Mouse (Mus musculus): ENCODE results near the gene Lce3e.
A peak's percentile ranks its signal among the peaks of the same experiment; 100 is the strongest.

Gene Lce3e

GRCm38 (mm10) chr3:92966761-92967160 lies at the start of gene Lce3e:
TSS of gene Lce3e (plus strand) at chr3:92967061.
- DNase-seq, result no peak

GRCm38 (mm10) chr3:92920364-92920763 lies 46.5 kb upstream of the Lce3e start:
- peak in 1 of 2 experiments; percentile 45 for DNase-seq

- DNase-seq, result no peak
These were observed 40.7 kb upstream of the Lce3e start, which contains the start of gene Lce3a for GRCm38 (mm10) chr3:92926130-92926529. TSS of gene Lce3a (minus strand) at chr3:92926230.

DNA sequence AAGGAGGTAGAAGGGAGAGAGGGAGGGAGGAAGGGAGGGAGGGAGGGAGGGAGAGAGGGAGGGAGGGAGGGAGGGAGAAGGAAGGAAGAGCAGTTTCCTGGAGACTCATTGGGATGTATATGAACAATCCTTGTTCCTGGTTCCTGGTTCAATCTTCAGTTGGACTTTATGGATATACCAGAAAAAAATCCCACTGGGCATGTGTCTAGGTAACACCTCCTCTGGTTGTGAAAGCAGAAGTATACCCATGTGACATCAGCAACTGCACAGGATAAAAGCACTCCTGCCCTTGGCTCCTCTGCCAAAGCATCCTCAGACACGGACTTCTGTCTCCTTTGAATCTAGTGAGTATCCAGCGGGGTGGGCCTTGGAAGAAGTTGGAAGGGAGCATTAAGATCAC lies 34.2 kb upstream of the Lce3e start, which contains the start of gene Lce3b:
Lce3b (plus strand) TSS at position 301 of the 400 bp plus-strand sequence.
- DNase-seq, result no peak

GRCm38 (mm10) chr3:92944186-92944585 lies 22.7 kb upstream of the Lce3e start, which contains the start of gene Lce3c:
TSS of gene Lce3c (plus strand) at chr3:92944486.
- no peak for DNase-seq

- DNase-seq, result no peak
These were observed 9.8 kb upstream of the Lce3e start, which contains the start of gene Lce3d for GRCm38 (mm10) chr3:92957090-92957489. TSS of gene Lce3d (plus strand) at chr3:92957390.

- no peak for DNase-seq
These were observed 11.6 kb downstream of the Lce3e start for GRCm38 (mm10) chr3:92978484-92978883.

GRCm38 (mm10) chr3:92991926-92992325 lies 25.1 kb downstream of the Lce3e start, which contains the start of gene Lce3f:
TSS of gene Lce3f (plus strand) at chr3:92992226.
- DNase-seq, result no peak

- peak; percentile 54 to 87 for DNase-seq
These were observed 31.8 kb downstream of the Lce3e start for GRCm38 (mm10) chr3:92998691-92999090.

DNA sequence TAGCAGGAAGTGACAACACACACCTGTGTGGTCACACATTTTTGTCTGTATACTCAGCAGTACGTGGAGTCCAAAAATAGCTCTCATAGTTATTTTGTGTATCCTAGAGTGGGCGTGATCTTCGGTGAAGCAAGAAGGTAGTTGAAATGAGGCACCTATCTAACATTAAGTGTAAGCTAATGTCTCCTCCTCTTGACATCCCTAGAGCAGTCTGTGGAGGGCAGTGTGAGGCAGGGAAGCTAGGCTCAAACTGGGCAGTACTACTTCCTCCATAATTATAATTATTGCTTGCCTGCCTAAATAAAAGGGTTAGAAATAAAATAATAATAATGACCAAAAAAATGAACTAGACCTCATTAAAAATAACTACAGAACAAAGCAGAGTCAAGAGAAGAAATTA lies 33.8 kb downstream of the Lce3e start:
- DNase-seq, result no peak

GRCm38 (mm10) chr3:93002843-93003242 lies 36.0 kb downstream of the Lce3e start:
- DNase-seq, result no peak

DNA sequence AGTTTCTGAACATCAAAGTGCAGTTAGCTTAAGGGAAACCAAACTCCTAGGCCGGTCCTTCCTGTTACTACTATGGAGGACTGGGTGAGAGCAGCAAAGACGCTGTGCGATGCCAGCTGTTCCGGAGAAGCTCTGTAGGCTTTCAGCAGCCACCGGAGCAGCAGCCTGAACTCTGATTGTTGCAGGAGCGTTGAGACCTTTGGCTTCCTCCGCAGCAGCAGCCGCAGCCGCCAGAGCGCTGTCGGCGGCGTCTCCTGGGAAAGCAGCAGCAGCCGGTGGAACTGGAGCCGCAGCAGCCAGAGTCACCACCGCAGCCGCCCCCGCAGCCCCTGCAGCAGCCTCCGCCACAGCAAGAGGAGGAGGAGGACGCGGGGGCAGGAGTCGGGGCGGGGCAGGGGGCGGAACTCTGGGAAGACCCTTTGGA lies 47.5 kb downstream of the Lce3e start:
- peak; percentile 21 to 52 for DNase-seq

DNA sequence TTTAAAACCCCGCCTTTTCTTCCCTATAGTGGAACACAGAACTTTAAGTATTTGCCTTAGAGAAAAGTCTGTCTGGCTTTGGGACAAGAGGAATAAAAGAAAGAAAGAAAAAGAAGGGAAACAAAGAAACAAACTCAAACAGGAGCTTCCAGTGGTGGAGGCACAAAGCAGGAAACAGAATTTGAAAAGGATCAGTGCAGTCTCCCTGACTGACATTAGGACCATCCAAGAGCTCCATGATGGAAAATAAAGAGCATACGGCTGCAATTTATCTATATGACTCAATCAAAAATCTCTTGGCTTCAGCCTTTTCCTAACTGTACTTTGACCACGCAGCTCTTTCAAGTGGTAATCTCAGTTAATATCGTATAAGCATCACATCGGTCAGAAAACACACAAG lies 48.0 kb downstream of the Lce3e start:
- DNase-seq, result no peak

GRCm38 (mm10) chr3:93015460-93016104 lies 48.7 kb downstream of the Lce3e start, which contains the start of gene Crct1:
TSS of gene Crct1 (minus strand) at chr3:93015687.
- no peak for DNase-seq

Measured in kidney, postnatal 36 days (tissue).